Mouse (Mus musculus) hindbrain, embryonic 11.5 days (tissue): Measurements from ENCODE around the gene Pum1. TPM values are rescaled to one million over a fixed set of nuclear protein-coding genes. Genes with fewer than 3 reads are reported as not detected.

Experiments used
- ATAC-seq: fragments of 200-750 bp; cut with Nextera tagmentation; 2 replicates; pipeline ENCODE4 v1.8.0; 2017; ENCODE audit warnings: mild to moderate bottlenecking, moderate TSS enrichment, moderate library complexity; ENCODE audit not compliant: low FRiP score
- DNase-seq: peaks from one replicate; pipeline ENCODE4 v3.0.0-alpha.2; 2015; ENCODE audit warnings: low spot score
- H3K27ac ChIP-seq: fragments of 300-500 bp; sonication (generic); 2 replicates; pipeline ENCODE4 v1.5.1; 2014; ENCODE audit warnings: mild to moderate bottlenecking, low read depth, low read length
- H3K27me3 ChIP-seq: fragments of 300-500 bp; sonication (generic); 2 replicates; pipeline ENCODE4 v1.6.1; 2014; ENCODE audit warnings: mild to moderate bottlenecking, low read length, moderate library complexity, mixed read lengths; ENCODE audit not compliant: control insufficient read depth, insufficient read depth
- H3K36me3 ChIP-seq: fragments of 300-500 bp; sonication (generic); 2 replicates; pipeline ENCODE4 v1.6.1; 2014; ENCODE audit warnings: mild to moderate bottlenecking, low read length, moderate library complexity, mixed read lengths; ENCODE audit not compliant: control insufficient read depth, insufficient read depth
- H3K4me1 ChIP-seq: fragments of 300-500 bp; sonication (generic); replicated peaks from 2 replicates; pipeline ENCODE4 v1.6.1; 2014; ENCODE audit warnings: low read length, mixed read lengths; ENCODE audit not compliant: control insufficient read depth, insufficient read depth
- H3K4me2 ChIP-seq: fragments of 300-500 bp; sonication (generic); replicated peaks from 2 replicates; pipeline ENCODE4 v1.6.1; 2014; ENCODE audit warnings: mild to moderate bottlenecking, low read depth, low read length
- H3K4me3 ChIP-seq: fragments of 300-500 bp; sonication (generic); 2 replicates; pipeline ENCODE4 v1.5.1; 2014; ENCODE audit warnings: low read depth, low read length
- H3K9ac ChIP-seq: fragments of 300-500 bp; sonication (generic); 2 replicates; pipeline ENCODE4 v1.6.1; 2014; ENCODE audit warnings: low read depth, low read length
- H3K9me3 ChIP-seq: fragments of 300-500 bp; sonication (generic); 2 replicates; pipeline ENCODE4 v1.6.1; 2016; ENCODE audit warnings: low read length; ENCODE audit not compliant: control insufficient read depth
- whole genome bisulfite sequencing: fragments of 180-500 bp; shearing (Covaris S2); extraction: QIAGEN DNeasy Blood & Tissue Kit; methylation state at CpG from one replicate; pipeline ENCODE4 v1.1.7; 2014; 5-methylcytosine and 5-hydroxymethylcytosine counted together
- polyA plus RNA-seq: library from polyadenylated mRNA; unstranded; fragments of >200 nt; fragmentation: Nextera tagmentation; extraction: Ambion mirVana; gene quantifications from 2 replicates; pipeline ENCODE4 v1.2.1, GENCODE M21; 2014

The Pum1 gene
- polyA plus RNA-seq, 1 experiment from 2014 or later: 117 TPM

GRCm38 (mm10) chr4:130779037-130779436, 115.9 kb downstream of the Pum1 start:
- H3K4me3 ChIP-seq: no peak overlapping the region
- ATAC-seq: no peak
- 87% methylated on average over 3 of the region's 3 CpGs for WGBS
- H3K27me3 ChIP-seq: no peaks in the 10 kb centered on the region
- H3K4me1 ChIP-seq: no peaks in the 10 kb centered on the region
- H3K27ac ChIP-seq: no peak overlapping the region
- no peak overlapping the region for H3K4me2 ChIP-seq
- H3K9ac ChIP-seq: no peak overlapping the region
- peaks cover 8% of the 10 kb centered on the region; the same call in 1 of the 2 replicates for H3K36me3 ChIP-seq
- DNase-seq: no peak
- no peaks in the 10 kb centered on the region for H3K9me3 ChIP-seq

DNA sequence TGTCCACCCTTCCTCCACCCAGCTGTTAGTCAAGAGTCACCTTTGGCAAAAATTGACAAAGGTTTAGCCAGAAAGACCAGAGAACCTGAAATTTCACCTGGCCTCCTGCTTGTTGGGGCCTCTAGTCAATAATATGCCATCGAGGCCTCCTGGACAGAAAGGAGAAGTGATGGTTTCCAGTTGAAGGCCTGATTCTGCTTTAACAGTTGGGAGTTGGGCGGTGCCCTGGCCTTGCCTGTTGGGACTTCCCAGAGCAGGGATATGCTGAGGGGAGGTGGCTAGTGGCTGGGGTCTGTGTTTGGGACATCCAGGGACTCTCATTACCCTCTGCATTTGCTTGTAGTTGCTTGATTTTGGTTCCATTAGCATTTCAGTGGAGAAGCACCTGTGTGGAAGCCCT, 119.4 kb downstream of the Pum1 start:
- Histone ChIP-seq H3K4me3 (no peak overlapping the region), H3K4me1 (no peaks in the 10 kb centered on the region), H3K27me3 (no peaks in the 10 kb centered on the region), H3K9ac (no peak overlapping the region), H3K4me2 (no peak overlapping the region), H3K9me3 (no peaks in the 10 kb centered on the region), H3K27ac (no peak overlapping the region), H3K36me3 (peaks cover 8% of the 10 kb centered on the region; the same call in 1 of the 2 replicates)
- DNase-seq (no peak), ATAC-seq (no peak)
- 93% methylated on average over 2 of the region's 2 CpGs for WGBS

DNA sequence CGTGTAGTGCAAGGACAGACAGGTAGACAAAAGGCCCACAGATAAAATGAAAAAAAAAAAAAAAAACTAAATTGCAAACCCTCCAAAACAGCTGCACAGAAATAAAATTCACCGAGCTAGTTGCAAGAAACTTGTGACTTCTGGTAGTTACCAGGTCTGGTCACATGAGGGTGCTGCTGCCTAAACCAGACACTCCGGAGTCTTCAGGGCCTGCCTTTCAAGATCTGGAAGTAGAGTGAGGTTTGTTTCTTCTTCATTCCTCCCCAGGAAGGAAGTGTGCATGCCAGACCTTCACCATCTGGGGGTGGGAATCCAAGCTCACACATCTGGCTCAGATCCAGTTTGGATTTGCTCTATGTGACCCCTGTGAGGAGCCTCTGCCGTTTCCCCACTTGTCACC, 121.6 kb downstream of the Pum1 start:
- H3K4me1 ChIP-seq: no peaks in the 10 kb centered on the region
- no peak overlapping the region for H3K4me3 ChIP-seq
- WGBS: 34% methylated on average over 4 of the region's 4 CpGs
- H3K9me3 ChIP-seq: no peaks in the 10 kb centered on the region
- no peak overlapping the region for H3K9ac ChIP-seq
- no peak overlapping the region for H3K4me2 ChIP-seq
- no peak for ATAC-seq
- no peak overlapping the region for H3K27ac ChIP-seq
- no peaks in the 10 kb centered on the region for H3K27me3 ChIP-seq
- peaks cover 3% of the 10 kb centered on the region; the same call in 1 of the 2 replicates for H3K36me3 ChIP-seq
- peak; percentile 61 for DNase-seq

GRCm38 (mm10) chr4:130787530-130787929, 124.4 kb downstream of the Pum1 start:
- 82% methylated on average over 5 of the region's 5 CpGs for WGBS
- Histone ChIP-seq H3K4me2 (no peak overlapping the region), H3K9me3 (no peaks in the 10 kb centered on the region), H3K9ac (no peak overlapping the region), H3K27me3 (no peaks in the 10 kb centered on the region), H3K36me3 (no peaks in the 10 kb centered on the region), H3K4me3 (no peak overlapping the region), H3K4me1 (peaks cover 4% of the 10 kb centered on the region; the same call in 1 of the 2 replicates), H3K27ac (no peak overlapping the region)
- no peak for DNase-seq
- no peak for ATAC-seq

DNA sequence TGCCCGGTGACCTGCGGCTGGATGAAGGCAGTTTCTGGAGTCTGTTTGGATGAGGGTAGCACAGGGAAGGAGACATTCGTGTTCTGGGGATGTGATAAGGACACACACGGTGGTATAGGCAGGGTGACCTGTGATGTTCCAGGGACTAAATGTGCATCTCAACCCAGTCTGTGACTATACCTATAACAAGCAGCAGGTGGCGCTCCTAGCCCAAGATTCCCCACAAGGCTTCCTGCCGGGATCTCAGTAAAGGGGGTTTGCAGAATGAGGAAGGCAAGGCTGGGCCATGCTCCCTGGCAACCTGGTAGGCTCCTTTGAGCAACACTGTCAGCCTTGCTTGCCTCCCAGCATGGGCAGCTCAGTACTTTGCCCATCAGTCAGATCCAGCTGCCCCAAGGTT, 127.1 kb downstream of the Pum1 start:
- ATAC-seq: peak; percentile 44; the same call in 1 of the 2 replicates
- Histone ChIP-seq H3K27ac (no peak overlapping the region), H3K4me1 (peaks cover 11% of the 10 kb centered on the region), H3K27me3 (no peaks in the 10 kb centered on the region), H3K4me3 (no peak overlapping the region), H3K9me3 (no peaks in the 10 kb centered on the region), H3K9ac (no peak overlapping the region), H3K36me3 (no peaks in the 10 kb centered on the region), H3K4me2 (no peak overlapping the region)
- DNase-seq: peak; percentile 90
- 13% methylated on average over 6 of the region's 6 CpGs for WGBS

DNA sequence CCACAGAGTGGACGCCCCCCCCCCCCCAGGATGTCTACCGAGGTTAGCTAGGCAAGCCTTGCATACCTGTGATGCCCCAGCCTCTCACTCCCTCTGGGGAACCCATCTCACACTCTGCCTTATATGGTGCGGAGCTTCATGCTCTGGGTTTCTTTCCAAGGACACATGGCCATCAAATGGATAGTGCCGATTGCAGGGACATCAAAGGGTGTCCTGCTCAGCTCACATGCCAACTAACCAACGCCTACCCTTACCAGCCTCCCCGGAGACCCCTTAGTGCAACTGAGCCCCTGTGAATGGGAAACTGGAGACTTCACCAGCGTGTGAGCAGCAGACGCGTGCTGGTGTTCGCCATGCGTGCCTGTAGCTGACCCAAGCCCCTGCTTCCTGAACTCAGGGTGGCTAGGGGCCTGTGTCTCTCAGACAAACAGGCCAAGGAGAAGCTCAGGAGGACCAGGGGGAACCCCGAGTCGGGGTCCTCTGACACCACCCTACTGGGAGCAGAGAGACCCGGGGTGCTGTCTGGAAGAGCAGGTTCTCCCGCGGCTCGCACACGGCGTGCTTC, 128.8 kb downstream of the Pum1 start:
- peak overlapping the region; percentile 83 for H3K4me3 ChIP-seq
- ATAC-seq (peak; percentile 42), DNase-seq (peak; percentile 54)
- no peaks in the 10 kb centered on the region for H3K36me3 ChIP-seq
- H3K9ac ChIP-seq: peak overlapping the region; percentile 97
- 6% methylated on average over 18 of the region's 19 CpGs for WGBS
- peak overlapping the region; percentile 99 for H3K4me2 ChIP-seq
- peak overlapping the region; percentile 78 for H3K27ac ChIP-seq
- H3K4me1 ChIP-seq: peaks cover 11% of the 10 kb centered on the region
- H3K9me3 ChIP-seq: no peaks in the 10 kb centered on the region
- no peaks in the 10 kb centered on the region for H3K27me3 ChIP-seq

GRCm38 (mm10) chr4:130792376-130793179, 129.5 kb downstream of the Pum1 start, which contains the start of gene Sdc3:
TSS of gene Sdc3 (plus strand) at chr4:130792537.
- Histone ChIP-seq H3K4me2 (peak within 1 kb of the TSS; percentile 99), H3K36me3 (no peaks in the 10 kb centered on the region), H3K4me3 (peak within 1 kb of the TSS; percentile 83), H3K9me3 (no peaks in the 10 kb centered on the region), H3K27ac (peak within 1 kb of the TSS; percentile 78), H3K4me1 (peaks cover 16% of the 10 kb centered on the region), H3K9ac (peak within 1 kb of the TSS; percentile 97), H3K27me3 (no peaks in the 10 kb centered on the region)
- DNase-seq (peak; percentile 63), ATAC-seq (peak; percentile 57; the same call in 1 of the 2 replicates)
- WGBS: 3% methylated on average over 50 of the region's 99 CpGs

- no peaks in the 10 kb centered on the region for H3K27me3 ChIP-seq
- no peak for ATAC-seq
- H3K4me2 ChIP-seq: peak overlapping the region; percentile 99
- peak overlapping the region; percentile 83 for H3K4me3 ChIP-seq
- H3K9ac ChIP-seq: peak overlapping the region; percentile 97
- H3K9me3 ChIP-seq: no peaks in the 10 kb centered on the region
- H3K36me3 ChIP-seq: no peaks in the 10 kb centered on the region
- 54% methylated on average over 7 of the region's 7 CpGs for WGBS
- DNase-seq: no peak
- peaks cover 18% of the 10 kb centered on the region for H3K4me1 ChIP-seq
- no peak overlapping the region for H3K27ac ChIP-seq
These were observed 130.0 kb downstream of the Pum1 start for GRCm38 (mm10) chr4:130793180-130793501.

DNA sequence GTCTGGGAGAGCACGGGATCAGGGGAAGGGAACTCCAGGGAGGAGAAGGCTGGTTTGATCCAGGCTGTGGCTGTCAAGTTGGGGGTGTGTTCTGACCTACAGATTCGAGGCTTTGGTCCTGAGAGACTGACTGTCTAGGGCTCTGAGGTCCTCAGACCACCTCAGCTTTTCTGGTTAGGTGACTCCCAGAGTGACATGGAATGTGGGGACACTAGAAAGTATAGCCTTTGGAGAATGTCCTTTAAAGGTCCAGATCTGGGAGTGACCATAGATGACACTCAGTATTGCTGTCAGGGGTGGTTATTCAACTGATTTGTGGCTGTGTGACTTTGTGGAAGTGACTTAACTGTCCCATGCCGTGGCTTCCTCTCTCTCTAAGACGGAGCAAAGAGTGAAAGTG, 131.7 kb downstream of the Pum1 start:
- H3K4me3 ChIP-seq: no peak overlapping the region
- no peak for DNase-seq
- H3K9ac ChIP-seq: no peak overlapping the region
- H3K27me3 ChIP-seq: no peaks in the 10 kb centered on the region
- no peak for ATAC-seq
- H3K9me3 ChIP-seq: no peaks in the 10 kb centered on the region
- 57% methylated on average over 4 of the region's 4 CpGs for WGBS
- no peak overlapping the region for H3K27ac ChIP-seq
- peak overlapping the region; percentile 25 for H3K4me2 ChIP-seq
- no peaks in the 10 kb centered on the region for H3K36me3 ChIP-seq
- peaks cover 21% of the 10 kb centered on the region for H3K4me1 ChIP-seq
